Mouse (Mus musculus): ENCODE measurements around the gene Fam114a2.
A peak's percentile ranks its signal among the peaks of the same experiment; 100 is the strongest.

The Fam114a2 gene

DNA sequence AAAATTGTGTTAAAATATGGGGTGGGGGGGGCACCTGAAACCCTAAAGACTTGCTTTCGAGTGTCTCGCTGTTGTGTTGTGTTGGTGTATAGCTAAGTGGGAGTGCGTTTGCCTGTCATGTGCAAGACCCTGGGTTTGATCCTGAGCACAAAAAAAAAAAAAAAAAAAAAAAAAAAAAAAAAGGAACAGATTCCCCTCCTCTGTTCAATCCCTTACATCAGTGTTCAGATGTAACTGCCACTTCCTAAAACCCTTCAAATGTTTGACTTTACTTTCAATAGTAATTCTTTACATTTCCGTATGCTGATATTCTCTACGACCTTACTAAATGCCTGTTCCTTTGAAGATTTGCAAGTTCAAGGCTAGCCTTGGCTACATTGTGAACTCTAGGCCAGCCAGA is 887 bp upstream of the Fam114a2 start:
- DNase-seq (ENCODE audit: low spot score), result no peak

- DNase-seq (ENCODE audit: low spot score), result no peak
Observed at GRCm38 (mm10) chr11:57518751-57519148, 333 bp upstream of the Fam114a2 start.

DNA sequence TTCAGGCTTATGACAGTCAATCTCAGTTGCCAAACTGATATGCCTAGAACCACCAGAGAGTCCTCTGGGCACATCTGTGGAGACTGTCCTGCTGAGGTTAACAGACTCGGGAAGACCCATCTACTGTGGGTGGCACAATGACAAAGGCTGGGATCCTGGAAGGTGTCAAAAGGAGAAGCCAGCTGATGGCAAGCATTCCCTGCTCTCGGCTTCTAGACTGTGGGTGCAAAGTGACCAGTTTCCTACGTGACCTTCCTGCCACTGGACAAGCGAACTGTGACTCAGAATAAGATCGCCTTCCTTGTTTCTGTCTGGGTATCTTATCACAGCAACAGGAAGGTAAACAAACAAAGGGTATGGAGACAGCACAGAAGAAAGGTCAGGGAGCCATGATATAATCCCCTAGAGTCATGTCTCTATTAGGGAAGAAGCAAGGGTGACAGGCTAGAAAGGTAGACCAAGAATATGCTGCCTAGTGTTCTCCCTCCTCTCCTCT is 1.4 kb downstream of the Fam114a2 start:
- DNase-seq (ENCODE audit: low spot score), result no peak

DNA sequence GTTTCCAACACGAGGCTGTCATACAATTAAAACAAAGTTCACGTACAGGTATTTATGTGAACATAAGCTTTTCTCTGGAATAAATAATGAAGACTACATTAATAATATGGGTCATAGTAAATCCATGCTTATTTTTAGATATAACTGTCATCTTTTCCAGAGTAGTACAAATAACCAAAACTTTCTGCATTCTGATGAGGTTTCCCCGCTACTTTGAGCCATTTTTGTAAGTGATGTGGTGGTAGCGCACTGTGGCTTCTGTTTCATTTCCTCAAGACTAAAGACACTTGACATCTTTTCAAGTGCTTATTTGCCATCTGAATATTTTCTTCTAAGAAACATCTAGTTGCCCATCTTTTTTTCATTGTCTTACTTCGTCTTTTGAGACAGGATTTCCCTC is 3.2 kb downstream of the Fam114a2 start:
- DNase-seq (ENCODE audit: low spot score), result no peak

GRCm38 (mm10) chr11:57506899-57507298 is 11.5 kb downstream of the Fam114a2 start:
- DNase-seq (ENCODE audit: low spot score), result no peak

GRCm38 (mm10) chr11:57503155-57503554 is 15.3 kb downstream of the Fam114a2 start:
- DNase-seq (ENCODE audit: low spot score), result no peak

GRCm38 (mm10) chr11:57498215-57498614 is 20.2 kb downstream of the Fam114a2 start:
- no peak for DNase-seq (ENCODE audit: low spot score)

DNA sequence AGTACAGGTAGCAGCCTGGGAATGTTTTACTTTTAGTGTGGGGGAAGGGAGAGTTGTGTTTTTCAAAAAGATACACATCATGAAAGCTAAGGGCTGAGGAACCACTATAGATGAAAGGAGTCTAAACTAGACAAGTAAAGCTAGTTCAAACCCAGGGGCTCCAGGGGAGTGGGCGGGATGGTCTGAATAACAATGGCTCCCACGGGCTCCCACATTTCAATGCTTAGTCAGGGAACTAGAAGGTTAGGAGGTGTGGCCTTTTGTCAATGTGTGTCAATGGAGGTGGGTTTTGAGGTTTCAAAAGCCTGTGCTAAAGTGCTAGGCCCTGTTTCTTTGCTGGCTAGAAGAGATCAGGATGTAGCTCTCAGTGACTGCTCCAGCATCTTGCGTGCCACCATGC is 20.7 kb downstream of the Fam114a2 start:
- no peak for DNase-seq (ENCODE audit: low spot score)

DNA sequence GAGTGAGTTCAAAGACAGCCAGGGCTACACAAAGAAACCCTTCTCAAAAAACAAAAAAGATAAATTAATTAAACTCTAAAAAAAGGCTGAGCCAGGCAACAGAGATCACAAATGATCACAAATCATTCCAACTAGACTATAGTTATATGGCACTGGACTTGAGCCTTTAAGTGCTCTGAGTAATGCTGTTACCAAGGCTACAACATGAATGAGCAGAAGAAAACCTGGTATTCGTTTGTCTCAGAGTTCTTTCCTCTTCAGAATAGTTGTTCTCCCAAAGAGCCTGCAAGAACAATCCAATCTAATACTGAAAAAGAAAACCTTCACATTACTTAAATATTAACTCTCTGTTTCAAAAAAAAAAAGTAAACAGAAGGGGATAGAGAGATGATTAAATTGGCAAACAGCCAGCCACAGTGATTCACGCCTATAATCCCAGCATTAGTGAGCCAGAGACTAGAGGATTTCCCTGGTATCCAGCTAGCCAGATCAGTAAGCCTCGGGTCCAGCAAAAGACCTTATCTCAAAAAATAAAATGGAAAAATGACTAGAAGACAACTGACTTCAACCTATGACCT is 21.9 kb downstream of the Fam114a2 start:
- no peak for DNase-seq (ENCODE audit: low spot score)

GRCm38 (mm10) chr11:57488436-57488835 is 30.0 kb downstream of the Fam114a2 start:
- DNase-seq (ENCODE audit: low spot score), result no peak

DNA sequence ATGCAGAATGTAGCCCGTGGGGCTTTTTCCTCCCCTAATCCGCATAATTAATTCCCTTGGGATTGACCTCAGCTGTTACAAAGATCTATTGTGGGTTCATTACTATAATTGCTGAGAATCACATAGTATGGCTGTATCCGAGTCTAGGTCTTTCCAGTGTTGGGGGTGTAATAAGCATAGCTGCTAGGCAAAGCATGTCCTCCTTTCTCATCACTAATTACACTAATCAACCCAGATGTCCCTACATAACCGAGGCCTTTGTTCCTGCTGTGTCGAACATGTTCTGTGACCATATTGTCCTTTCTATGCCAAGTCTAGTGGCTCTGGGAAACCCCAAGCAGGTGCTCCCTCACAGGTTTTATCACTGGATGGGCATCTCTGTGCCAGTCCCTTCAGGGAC is 40.3 kb downstream of the Fam114a2 start:
- no peak for DNase-seq (ENCODE audit: low spot score)

DNA sequence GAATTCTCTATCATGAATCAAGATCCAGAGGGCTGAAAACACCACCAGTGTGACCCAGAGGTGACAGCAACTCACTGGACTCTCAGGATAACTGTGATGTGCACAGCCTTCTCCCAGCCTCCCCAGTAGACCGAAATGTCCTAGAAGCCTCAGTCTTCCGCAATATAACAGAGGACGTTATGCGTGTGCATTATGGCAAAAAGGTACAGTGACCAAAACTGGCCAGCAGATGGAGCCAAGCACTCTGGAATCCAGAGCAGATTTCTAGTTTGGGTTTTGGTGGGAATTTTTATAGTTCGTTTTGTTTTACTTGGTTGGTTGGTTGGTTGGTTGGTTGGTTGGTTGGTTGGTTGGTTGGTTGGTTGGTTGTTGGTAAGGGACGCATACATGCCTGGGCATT is 43.3 kb downstream of the Fam114a2 start:
- DNase-seq (ENCODE audit: low spot score), result no peak

DNA sequence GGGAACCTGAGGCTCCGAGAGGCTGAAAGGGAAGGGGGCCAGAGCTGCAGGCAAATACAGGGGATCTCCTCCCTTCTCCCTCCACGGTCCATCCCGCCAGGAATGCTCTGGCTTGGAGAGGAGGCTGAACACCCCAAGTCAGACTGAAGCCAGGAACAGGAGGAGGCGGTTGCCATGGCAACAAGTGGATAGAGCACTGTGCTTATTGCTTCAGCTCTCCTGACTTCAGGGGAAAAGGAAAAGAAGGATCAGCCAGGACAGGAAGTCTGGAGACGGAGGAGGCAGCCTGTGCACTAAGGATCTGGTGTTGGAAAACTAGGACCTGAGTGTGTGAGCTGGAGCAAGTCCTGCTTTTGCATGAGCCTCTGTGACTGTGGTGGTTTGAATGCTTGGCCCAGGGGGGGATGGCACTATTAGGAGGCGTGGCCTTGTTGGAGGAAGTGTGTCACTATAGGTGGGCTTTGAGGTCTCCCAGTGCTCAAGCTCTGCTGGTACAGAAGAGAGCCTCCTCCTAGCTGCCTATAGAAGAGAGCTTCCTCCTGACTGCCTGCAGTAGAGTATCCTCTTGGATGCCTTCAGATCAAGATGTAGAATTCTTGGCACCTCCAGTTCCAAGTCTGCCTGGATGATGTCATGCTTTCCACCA is 44.0 kb downstream of the Fam114a2 start:
- no peak for DNase-seq (ENCODE audit: low spot score)

DNA sequence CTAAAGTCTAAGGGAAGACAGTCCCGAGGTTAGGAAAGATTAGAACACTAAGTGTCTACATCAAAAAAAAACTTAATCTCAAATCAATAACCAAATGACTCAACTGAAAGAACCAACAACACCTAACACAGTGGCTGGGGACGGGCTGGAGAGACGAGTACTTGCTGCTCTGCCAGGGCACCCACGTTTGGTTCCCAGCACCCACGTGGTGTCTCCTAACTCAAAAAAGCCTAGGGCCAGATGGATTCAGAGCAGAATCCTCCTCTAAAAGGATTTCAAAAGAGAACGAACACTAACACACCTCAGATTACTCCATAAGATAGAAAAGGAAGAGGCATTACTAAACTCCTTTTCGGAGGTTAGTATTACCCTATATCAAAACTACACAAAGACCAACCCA is 47.4 kb downstream of the Fam114a2 start:
- DNase-seq (ENCODE audit: low spot score), result no peak

DNA sequence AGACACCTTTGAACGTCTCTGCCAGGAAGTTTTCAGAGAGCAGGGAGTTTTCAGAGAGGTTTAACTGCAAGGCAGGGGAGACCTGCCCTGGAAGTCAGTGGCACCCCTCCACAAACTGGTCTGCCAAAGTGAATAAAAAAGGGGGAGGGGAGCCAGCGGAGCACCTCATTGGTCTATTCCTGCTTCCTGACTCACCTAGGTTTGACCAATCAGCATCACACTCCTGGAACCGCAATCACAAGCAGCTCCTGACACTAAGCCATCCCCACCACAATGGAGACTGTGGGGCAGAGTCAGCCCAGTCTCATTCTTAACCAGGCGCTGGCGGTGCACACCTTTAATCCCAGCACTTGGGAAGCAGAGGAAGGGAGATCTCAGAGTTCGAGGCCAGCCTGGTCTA is 48.4 kb downstream of the Fam114a2 start:
- no peak for DNase-seq (ENCODE audit: low spot score)

GRCm38 (mm10) chr11:57468706-57469105 is 49.7 kb downstream of the Fam114a2 start:
- DNase-seq (ENCODE audit: low spot score), result no peak

- DNase-seq (ENCODE audit: low spot score), result no peak
Observed at GRCm38 (mm10) chr11:57467159-57468110, 51.0 kb downstream of the Fam114a2 start.

- DNase-seq (ENCODE audit: low spot score), result no peak
Observed at GRCm38 (mm10) chr11:57465844-57466243, 52.6 kb downstream of the Fam114a2 start.

DNA sequence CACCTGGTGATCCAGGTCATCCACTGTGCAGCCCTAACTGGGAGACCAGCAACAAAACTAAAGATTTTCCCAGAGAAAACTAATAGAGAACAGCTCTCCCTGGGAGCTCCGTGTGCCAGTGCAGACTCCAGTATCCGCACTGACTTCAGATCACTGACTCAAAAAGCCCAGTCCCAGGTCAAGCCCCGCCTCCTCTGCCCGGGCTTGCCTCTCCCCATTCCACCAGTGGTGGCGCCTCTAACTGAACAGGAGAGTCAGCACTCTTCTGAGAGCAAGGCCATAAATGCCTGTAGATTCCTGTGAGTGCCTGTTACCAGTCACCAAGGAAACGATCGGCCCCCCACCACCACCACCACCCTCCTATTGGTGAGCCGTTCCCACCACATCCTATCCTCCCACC is 53.4 kb downstream of the Fam114a2 start:
- no peak for DNase-seq (ENCODE audit: low spot score)

DNA sequence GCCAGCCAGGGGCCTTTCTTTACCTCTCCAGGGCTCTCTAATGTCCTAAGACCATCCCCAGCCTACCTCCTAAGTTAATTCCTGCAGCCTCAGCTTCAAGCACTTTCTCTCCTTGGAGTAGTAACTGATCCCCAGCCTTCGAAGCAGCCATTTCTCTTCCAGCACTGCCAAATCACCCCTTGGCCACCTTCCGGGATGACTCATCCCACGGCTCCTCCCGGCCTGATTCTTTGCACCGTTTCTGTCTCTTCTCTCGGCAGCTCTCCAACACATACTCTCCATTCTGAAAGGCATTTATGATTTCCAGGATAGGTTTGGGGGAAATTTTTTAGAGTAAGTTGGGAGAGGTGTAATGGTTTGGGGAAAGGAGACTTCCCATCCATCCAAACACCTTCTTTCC is 58.7 kb downstream of the Fam114a2 start:
- peak; percentile 6 for DNase-seq (ENCODE audit: low spot score)

DNA sequence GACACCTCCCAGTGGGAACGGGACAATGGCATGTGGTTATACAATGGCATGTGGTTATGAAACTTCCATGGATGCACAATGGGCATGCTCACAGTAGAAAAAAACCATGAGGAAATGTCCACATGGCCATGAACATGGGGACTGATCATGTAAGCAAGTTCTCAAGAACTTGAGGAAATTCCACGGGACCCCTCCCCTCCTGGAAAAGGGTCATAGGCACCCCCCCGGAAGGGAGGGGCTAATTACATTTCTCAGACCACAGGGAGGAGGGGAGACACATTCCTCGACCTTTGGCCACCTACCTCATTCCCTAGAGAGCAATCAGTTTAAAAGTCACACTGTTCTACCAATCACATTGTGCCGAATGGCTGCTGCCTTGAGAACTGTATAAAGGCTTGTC is 64.0 kb downstream of the Fam114a2 start:
- no peak for DNase-seq (ENCODE audit: low spot score)

GRCm38 (mm10) chr11:57445237-57445962 is 73.0 kb downstream of the Fam114a2 start:
- no peak for DNase-seq (ENCODE audit: low spot score)

Data from ovary, adult 18-20 months (tissue).